Mouse (Mus musculus): ENCODE results near the gene Cpeb1. TPM values are rescaled to one million over a fixed set of nuclear protein-coding genes. Genes with fewer than 3 reads are reported as not detected.
A peak's percentile ranks its signal among the peaks of the same experiment; 100 is the strongest.

The Cpeb1 gene
- polyA plus RNA-seq, 1 experiment from 2014 or later: 1.4 TPM

GRCm38 (mm10) chr7:81464906-81465450 lies 9.7 kb upstream of the Cpeb1 start:
- Histone ChIP-seq H3K9ac (ENCODE audit: low read depth, low read length) (no peak overlapping the region), H3K4me2 (replicated peaks; ENCODE audit: low read depth) (no peak overlapping the region), H3K4me1 (replicated peaks; ENCODE audit: control insufficient read depth, insufficient read depth, low read length) (no peaks in the 10 kb centered on the region), H3K4me3 (ENCODE audit: low read depth, low read length) (no peak overlapping the region), H3K27ac (ENCODE audit: low read depth, low read length) (no peak overlapping the region), H3K36me3 (ENCODE audit: control insufficient read depth, insufficient read depth) (no peaks in the 10 kb centered on the region), H3K27me3 (replicated peaks; ENCODE audit: control insufficient read depth, insufficient read depth, low read length) (0 out of 2 replicates have a peak, but pooled peaks cover 4% of the 10 kb centered on the region), H3K9me3 (ENCODE audit: control insufficient read depth) (no peaks in the 10 kb centered on the region)
- no peak for TF ChIP-seq CTCF (IDR thresholded peaks at IDR 0.05; ENCODE audit: low read depth)
- WGBS: 74% methylated on average over 9 of the region's 9 CpGs
- no peak for ATAC-seq

- Histone ChIP-seq H3K4me1 (replicated peaks; ENCODE audit: control insufficient read depth, insufficient read depth, low read length) (no peaks in the 10 kb centered on the region), H3K27ac (ENCODE audit: low read depth, low read length) (no peak overlapping the region), H3K27me3 (replicated peaks; ENCODE audit: control insufficient read depth, insufficient read depth, low read length) (peaks cover 7% of the 10 kb centered on the region; the same call in 1 of the 2 replicates), H3K36me3 (ENCODE audit: control insufficient read depth, insufficient read depth) (no peaks in the 10 kb centered on the region), H3K4me3 (ENCODE audit: low read depth, low read length) (no peak overlapping the region), H3K4me2 (replicated peaks; ENCODE audit: low read depth) (no peak overlapping the region), H3K9me3 (ENCODE audit: control insufficient read depth) (no peaks in the 10 kb centered on the region), H3K9ac (ENCODE audit: low read depth, low read length) (no peak overlapping the region)
- no peak for TF ChIP-seq CTCF (IDR thresholded peaks at IDR 0.05; ENCODE audit: low read depth)
- no peak for ATAC-seq
- WGBS: 2% methylated on average over 4 of the region's 4 CpGs
These were observed 8.9 kb upstream of the Cpeb1 start for GRCm38 (mm10) chr7:81464116-81464515.

GRCm38 (mm10) chr7:81462815-81463214 lies 7.5 kb upstream of the Cpeb1 start:
- H3K4me3 ChIP-seq (ENCODE audit: low read depth, low read length): no peak overlapping the region
- H3K27me3 ChIP-seq (replicated peaks; ENCODE audit: control insufficient read depth, insufficient read depth, low read length): peaks cover 15% of the 10 kb centered on the region
- no peak for TF ChIP-seq CTCF (IDR thresholded peaks at IDR 0.05; ENCODE audit: low read depth)
- WGBS: 82% methylated on average over 3 of the region's 3 CpGs
- H3K27ac ChIP-seq (ENCODE audit: low read depth, low read length): no peak overlapping the region
- no peaks in the 10 kb centered on the region for H3K4me1 ChIP-seq (replicated peaks; ENCODE audit: control insufficient read depth, insufficient read depth, low read length)
- ATAC-seq: no peak
- no peaks in the 10 kb centered on the region for H3K9me3 ChIP-seq (ENCODE audit: control insufficient read depth)
- H3K9ac ChIP-seq (ENCODE audit: low read depth, low read length): no peak overlapping the region
- H3K4me2 ChIP-seq (replicated peaks; ENCODE audit: low read depth): no peak overlapping the region
- H3K36me3 ChIP-seq (ENCODE audit: control insufficient read depth, insufficient read depth): no peaks in the 10 kb centered on the region

- Histone ChIP-seq H3K9me3 (ENCODE audit: control insufficient read depth) (no peaks in the 10 kb centered on the region), H3K4me1 (replicated peaks; ENCODE audit: control insufficient read depth, insufficient read depth, low read length) (0 out of 2 replicates have a peak, but pooled peaks cover 3% of the 10 kb centered on the region), H3K36me3 (ENCODE audit: control insufficient read depth, insufficient read depth) (no peaks in the 10 kb centered on the region), H3K4me3 (ENCODE audit: low read depth, low read length) (peak overlapping the region; percentile 57), H3K27me3 (replicated peaks; ENCODE audit: control insufficient read depth, insufficient read depth, low read length) (peaks cover 73% of the 10 kb centered on the region), H3K9ac (ENCODE audit: low read depth, low read length) (0 out of 2 replicates have a peak overlapping the region, but pooled peaks have one; percentile 12), H3K4me2 (replicated peaks; ENCODE audit: low read depth) (peak overlapping the region; percentile 80), H3K27ac (ENCODE audit: low read depth, low read length) (no peak overlapping the region)
- peak; percentile 48 for ATAC-seq
- WGBS: 1% methylated on average over 73 of the region's 87 CpGs
- no peak for TF ChIP-seq CTCF (IDR thresholded peaks at IDR 0.05; ENCODE audit: low read depth)
These were observed 780 bp downstream of the Cpeb1 start for GRCm38 (mm10) chr7:81454331-81455039.

GRCm38 (mm10) chr7:81453443-81454274 lies 1.6 kb downstream of the Cpeb1 start:
- Histone ChIP-seq H3K4me3 (ENCODE audit: low read depth, low read length) (peak overlapping the region; percentile 57), H3K4me2 (replicated peaks; ENCODE audit: low read depth) (peak overlapping the region; percentile 80), H3K4me1 (replicated peaks; ENCODE audit: control insufficient read depth, insufficient read depth, low read length) (0 out of 2 replicates have a peak, but pooled peaks cover 3% of the 10 kb centered on the region), H3K27ac (ENCODE audit: low read depth, low read length) (no peak overlapping the region), H3K9me3 (ENCODE audit: control insufficient read depth) (no peaks in the 10 kb centered on the region), H3K9ac (ENCODE audit: low read depth, low read length) (no peak overlapping the region), H3K36me3 (ENCODE audit: control insufficient read depth, insufficient read depth) (no peaks in the 10 kb centered on the region), H3K27me3 (replicated peaks; ENCODE audit: control insufficient read depth, insufficient read depth, low read length) (peaks cover 69% of the 10 kb centered on the region)
- ATAC-seq: peak; percentile 31; the same call in 1 of the 2 replicates
- TF ChIP-seq CTCF (IDR thresholded peaks at IDR 0.05; ENCODE audit: low read depth): peak; percentile 33
- WGBS: 4% methylated on average over 75 of the region's 84 CpGs

GRCm38 (mm10) chr7:81452971-81453441 lies 2.3 kb downstream of the Cpeb1 start:
- Histone ChIP-seq H3K36me3 (ENCODE audit: control insufficient read depth, insufficient read depth) (no peaks in the 10 kb centered on the region), H3K4me1 (replicated peaks; ENCODE audit: control insufficient read depth, insufficient read depth, low read length) (0 out of 2 replicates have a peak, but pooled peaks cover 3% of the 10 kb centered on the region), H3K27ac (ENCODE audit: low read depth, low read length) (no peak overlapping the region), H3K27me3 (replicated peaks; ENCODE audit: control insufficient read depth, insufficient read depth, low read length) (peaks cover 64% of the 10 kb centered on the region), H3K9ac (ENCODE audit: low read depth, low read length) (no peak overlapping the region), H3K9me3 (ENCODE audit: control insufficient read depth) (no peaks in the 10 kb centered on the region), H3K4me3 (ENCODE audit: low read depth, low read length) (peak overlapping the region; percentile 57; the same call in 1 of the 2 replicates), H3K4me2 (replicated peaks; ENCODE audit: low read depth) (no peak overlapping the region)
- TF ChIP-seq CTCF (IDR thresholded peaks at IDR 0.05; ENCODE audit: low read depth): no peak
- ATAC-seq: no peak
- 7% methylated on average over 21 of the region's 21 CpGs for WGBS

Measured in intestine, postnatal 0 days (tissue).